Mouse (Mus musculus) T-helper 2 cell (primary cell): ENCODE measurements at regions not wholly inside any gene's neighbourhood (a gene's known extent, or its start where the extent isn't known, plus 50 kb on each side); places are given as distances from the start of the nearest gene placed in this dataset.
"Not testable (repeated sequence)": the region's sequence is repeated elsewhere in the genome, so short reads cannot be mapped to it uniquely, and the experiment has no call there.

Source experiments
- in situ Hi-C: fragments of 300-600 bp; cut with MboI, MseI; formaldehyde crosslinking; loops from one replicate; pipeline ENCODE4 v1.15.1; 2025; ENCODE audit warnings: high pct_unique_total_duplicates

DNA sequence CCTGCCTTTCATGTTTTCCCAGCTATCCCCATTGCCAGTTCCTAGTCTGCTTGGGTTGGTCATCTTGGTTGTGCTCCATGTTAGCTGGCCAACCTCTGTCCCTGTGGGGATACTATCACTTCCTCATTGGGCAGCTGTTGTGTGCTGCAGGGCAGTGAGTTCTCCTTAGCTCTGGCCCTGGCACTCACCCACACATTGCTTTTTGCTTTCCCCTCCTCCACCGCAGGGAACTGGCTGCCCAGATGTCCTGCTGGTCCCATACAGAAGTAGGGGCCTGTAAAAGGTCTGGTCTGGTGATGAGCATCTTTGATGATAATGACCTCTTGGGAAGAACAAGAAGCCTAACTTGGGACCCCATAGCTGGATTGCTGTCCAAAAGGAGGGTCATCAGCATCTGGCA lies 308.2 kb upstream of the Gm21863 start:
- in situ Hi-C loops: loop anchor here (10.0 kb wide), 1 partner anchor 561 kb away; no protein-coding TSS in a partner anchor

- in situ Hi-C loops: not testable (repeated sequence)
Measured at GRCm38 (mm10) chr12:19668541-19668940, 285.8 kb upstream of the Gm21863 start.

GRCm38 (mm10) chr12:19670636-19671035 lies 283.7 kb upstream of the Gm21863 start:
- in situ Hi-C loops: not testable (repeated sequence)
